Comparison of ENCODE assay signal across 17 mouse cellular contexts in the genomic region with DNA sequence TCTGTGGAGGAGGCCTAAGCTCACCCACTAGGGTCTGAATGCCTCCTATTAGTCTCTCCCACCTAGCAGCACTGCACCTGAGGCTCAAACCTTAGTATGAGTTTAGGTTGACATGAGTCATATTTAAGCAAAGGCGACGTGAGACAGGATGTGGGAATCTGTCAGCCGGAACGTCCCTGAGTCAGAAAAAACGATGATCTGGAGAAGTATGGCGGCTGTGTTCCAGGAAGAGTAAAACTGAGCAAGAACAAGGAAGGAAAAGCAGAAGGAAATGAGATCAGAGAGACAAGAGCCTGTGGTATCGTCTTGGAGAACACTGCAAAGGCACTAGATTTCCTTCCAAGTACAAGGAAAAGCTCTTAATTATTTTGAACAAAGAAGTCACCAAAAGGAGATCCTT. TPM values are rescaled to one million over a fixed set of nuclear protein-coding genes. Genes with fewer than 3 reads are reported as not detected.
"Had no signal": no experiment of that assay in that cellular context is flagged by ENCODE, and none has a peak within 500 bp of the region (broad histone marks: within the 10 kb centered on the region; RNA-seq: fewer than 3 reads in every experiment).

No protein-coding gene starts in this region.

- H3K4me1 ChIP-seq: limb, embryonic 12.5 days; liver, embryonic 13.5 days; midbrain, embryonic 12.5 days had no signal

- H3K9ac ChIP-seq: limb, embryonic 12.5 days; liver, embryonic 13.5 days; midbrain, embryonic 12.5 days had no signal

- DNase-seq: kidney, adult 11 months; kidney, adult 9 months; kidney, postnatal 36 days; layer of hippocampus, adult 9-11 months; layer of hippocampus, postnatal 36 days; liver; liver, embryonic 13.5 days; lung, adult 18-20 months; thymus, postnatal 4 days had no signal

- H3K9me3 ChIP-seq: limb, embryonic 12.5 days; liver, embryonic 13.5 days; megakaryocyte, embryonic 14.5 days; midbrain, embryonic 12.5 days had no signal

- H3K27me3 ChIP-seq: limb, embryonic 12.5 days; liver, embryonic 13.5 days; megakaryocyte, embryonic 14.5 days; midbrain, embryonic 12.5 days had no signal

- H3K4me2 ChIP-seq: limb, embryonic 12.5 days; liver, embryonic 13.5 days; midbrain, embryonic 12.5 days had no signal

- H3K4me3 ChIP-seq: limb, embryonic 12.5 days; liver, embryonic 13.5 days; megakaryocyte, embryonic 14.5 days; midbrain, embryonic 12.5 days had no signal

- H3K27ac ChIP-seq: kidney, postnatal 0 days; limb, embryonic 12.5 days; liver, embryonic 13.5 days; midbrain, embryonic 12.5 days had no signal

- H3K36me3 ChIP-seq: limb, embryonic 12.5 days; liver, embryonic 13.5 days; midbrain, embryonic 12.5 days had no signal

RNA-seq across cellular contexts. Expression of gene Fcgr4, which starts 32.1 kb away (rescaled TPM):
- total RNA-seq: left cerebral cortex, postnatal 25 days; midbrain, postnatal 0 days had no signal
- polyA plus RNA-seq: neural tube, embryonic 14.5 days; testis, adult 2 months had no signal
